Mouse (Mus musculus): ENCODE data around the gene Kcnf1. TPM values are rescaled to one million over a fixed set of nuclear protein-coding genes. Genes with fewer than 3 reads are reported as not detected.

Gene Kcnf1
- 20.2 and 24.8 TPM in 2 replicates for total RNA-seq (2014; rRNA removed)
- 5.6 and 6.8 TPM in 2 replicates for polyA plus RNA-seq (2015; fragmentation: Nextera tagmentation; extraction: Ambion mirVana)

GRCm38 (mm10) chr12:17176757-17177092, at the start of gene Kcnf1:
Kcnf1 (minus strand) TSS chr12:17176888.
- H3K9ac ChIP-seq: peak within 1 kb of the TSS; percentile 80
- peak within 1 kb of the TSS; percentile 59 for H3K4me3 ChIP-seq (ENCODE audit: low read depth, low read length)
- H3K4me1 ChIP-seq (ENCODE audit: insufficient read depth): peaks cover 7% of the 10 kb centered on the region
- ATAC-seq (no peak), DNase-seq (no peak)
- 25% methylated on average over 4 of the region's 4 CpGs for WGBS
- no peaks in the 10 kb centered on the region for H3K9me3 ChIP-seq (ENCODE audit: low read length)
- no peak for TF ChIP-seq CTCF (IDR thresholded peaks at IDR 0.05; ENCODE audit: low read depth)
- H3K27me3 ChIP-seq (ENCODE audit: insufficient read depth, low read length): no peaks in the 10 kb centered on the region
- H3K4me2 ChIP-seq (ENCODE audit: low read depth): peak within 1 kb of the TSS; percentile 94
- no peaks in the 10 kb centered on the region for H3K36me3 ChIP-seq (ENCODE audit: insufficient read depth)
- H3K27ac ChIP-seq (ENCODE audit: low read depth, low read length): peak within 1 kb of the TSS; percentile 66

GRCm38 (mm10) chr12:17225012-17225411, 48.3 kb upstream of the Kcnf1 start:
- Histone ChIP-seq H3K27me3 (ENCODE audit: insufficient read depth, low read length) (no peaks in the 10 kb centered on the region), H3K4me1 (ENCODE audit: insufficient read depth) (peaks cover 21% of the 10 kb centered on the region; the same call in 1 of the 2 replicates), H3K36me3 (ENCODE audit: insufficient read depth) (no peaks in the 10 kb centered on the region), H3K9ac (no peak overlapping the region), H3K4me2 (ENCODE audit: low read depth) (no peak overlapping the region), H3K9me3 (ENCODE audit: low read length) (no peaks in the 10 kb centered on the region), H3K4me3 (ENCODE audit: low read depth, low read length) (no peak overlapping the region), H3K27ac (ENCODE audit: low read depth, low read length) (no peak overlapping the region)
- no peak for TF ChIP-seq CTCF (IDR thresholded peaks at IDR 0.05; ENCODE audit: low read depth)
- DNase-seq (no peak), ATAC-seq (no peak)
- 56% methylated on average over 5 of the region's 5 CpGs for WGBS

GRCm38 (mm10) chr12:17223050-17223449, 46.4 kb upstream of the Kcnf1 start:
- 45% methylated on average over 3 of the region's 3 CpGs for WGBS
- Histone ChIP-seq H3K9me3 (ENCODE audit: low read length) (no peaks in the 10 kb centered on the region), H3K4me2 (ENCODE audit: low read depth) (no peak overlapping the region), H3K36me3 (ENCODE audit: insufficient read depth) (no peaks in the 10 kb centered on the region), H3K4me1 (ENCODE audit: insufficient read depth) (peaks cover 19% of the 10 kb centered on the region; the same call in 1 of the 2 replicates), H3K27ac (ENCODE audit: low read depth, low read length) (no peak overlapping the region), H3K4me3 (ENCODE audit: low read depth, low read length) (no peak overlapping the region), H3K9ac (no peak overlapping the region), H3K27me3 (ENCODE audit: insufficient read depth, low read length) (no peaks in the 10 kb centered on the region)
- no peak for TF ChIP-seq CTCF (IDR thresholded peaks at IDR 0.05; ENCODE audit: low read depth)
- ATAC-seq (no peak), DNase-seq (no peak)

GRCm38 (mm10) chr12:17221891-17222428, 45.3 kb upstream of the Kcnf1 start:
- peaks cover 11% of the 10 kb centered on the region; the same call in 1 of the 2 replicates for H3K4me1 ChIP-seq (ENCODE audit: insufficient read depth)
- H3K4me2 ChIP-seq (ENCODE audit: low read depth): no peak overlapping the region
- no peak overlapping the region for H3K27ac ChIP-seq (ENCODE audit: low read depth, low read length)
- no peak for DNase-seq
- TF ChIP-seq CTCF (IDR thresholded peaks at IDR 0.05; ENCODE audit: low read depth): peak; percentile 59
- H3K9ac ChIP-seq: no peak overlapping the region
- 54% methylated on average over 5 of the region's 5 CpGs for WGBS
- H3K4me3 ChIP-seq (ENCODE audit: low read depth, low read length): no peak overlapping the region
- ATAC-seq: no peak
- no peaks in the 10 kb centered on the region for H3K36me3 ChIP-seq (ENCODE audit: insufficient read depth)
- no peaks in the 10 kb centered on the region for H3K9me3 ChIP-seq (ENCODE audit: low read length)
- H3K27me3 ChIP-seq (ENCODE audit: insufficient read depth, low read length): no peaks in the 10 kb centered on the region

- no peaks in the 10 kb centered on the region for H3K27me3 ChIP-seq (ENCODE audit: insufficient read depth, low read length)
- no peaks in the 10 kb centered on the region for H3K36me3 ChIP-seq (ENCODE audit: insufficient read depth)
- WGBS: 70% methylated on average over 5 of the region's 5 CpGs
- DNase-seq (no peak), ATAC-seq (no peak)
- H3K9ac ChIP-seq: no peak overlapping the region
- H3K4me2 ChIP-seq (ENCODE audit: low read depth): no peak overlapping the region
- H3K4me1 ChIP-seq (ENCODE audit: insufficient read depth): peaks cover 10% of the 10 kb centered on the region; the same call in 1 of the 2 replicates
- H3K27ac ChIP-seq (ENCODE audit: low read depth, low read length): no peak overlapping the region
- no peak for TF ChIP-seq CTCF (IDR thresholded peaks at IDR 0.05; ENCODE audit: low read depth)
- H3K9me3 ChIP-seq (ENCODE audit: low read length): no peaks in the 10 kb centered on the region
- H3K4me3 ChIP-seq (ENCODE audit: low read depth, low read length): no peak overlapping the region
These were observed 43.9 kb upstream of the Kcnf1 start for GRCm38 (mm10) chr12:17220631-17221030.

GRCm38 (mm10) chr12:17219107-17219506, 42.4 kb upstream of the Kcnf1 start:
- no peak overlapping the region for H3K4me2 ChIP-seq (ENCODE audit: low read depth)
- H3K4me1 ChIP-seq (ENCODE audit: insufficient read depth): no peaks in the 10 kb centered on the region; the same call in 1 of the 2 replicates
- TF ChIP-seq CTCF (IDR thresholded peaks at IDR 0.05; ENCODE audit: low read depth): no peak
- H3K4me3 ChIP-seq (ENCODE audit: low read depth, low read length): no peak overlapping the region
- no peaks in the 10 kb centered on the region for H3K27me3 ChIP-seq (ENCODE audit: insufficient read depth, low read length)
- no peak overlapping the region for H3K27ac ChIP-seq (ENCODE audit: low read depth, low read length)
- 82% methylated on average over 4 of the region's 4 CpGs for WGBS
- no peaks in the 10 kb centered on the region for H3K9me3 ChIP-seq (ENCODE audit: low read length)
- ATAC-seq (no peak), DNase-seq (no peak)
- no peaks in the 10 kb centered on the region for H3K36me3 ChIP-seq (ENCODE audit: insufficient read depth)
- no peak overlapping the region for H3K9ac ChIP-seq

- Histone ChIP-seq H3K9ac (no peak overlapping the region), H3K9me3 (ENCODE audit: low read length) (no peaks in the 10 kb centered on the region), H3K36me3 (ENCODE audit: insufficient read depth) (no peaks in the 10 kb centered on the region), H3K27me3 (ENCODE audit: insufficient read depth, low read length) (no peaks in the 10 kb centered on the region), H3K4me3 (ENCODE audit: low read depth, low read length) (no peak overlapping the region), H3K4me2 (ENCODE audit: low read depth) (no peak overlapping the region), H3K4me1 (ENCODE audit: insufficient read depth) (no peaks in the 10 kb centered on the region; the same call in 1 of the 2 replicates), H3K27ac (ENCODE audit: low read depth, low read length) (0 out of 2 replicates have a peak overlapping the region, but pooled peaks have one; percentile 30)
- 15% methylated on average over 8 of the region's 8 CpGs for WGBS
- TF ChIP-seq CTCF (IDR thresholded peaks at IDR 0.05; ENCODE audit: low read depth): no peak
- DNase-seq (peak; percentile 59), ATAC-seq (peak; percentile 78; the same call in 1 of the 2 replicates)
These were observed 41.7 kb upstream of the Kcnf1 start for GRCm38 (mm10) chr12:17218390-17218789.
